Mouse (Mus musculus) forebrain, embryonic 11.5 days (tissue): ENCODE data around the gene Mab21l3. TPM values are rescaled to one million over a fixed set of nuclear protein-coding genes. Genes with fewer than 3 reads are reported as not detected.
A peak's percentile ranks its signal among the peaks of the same experiment; 100 is the strongest.

Experiments
- ATAC-seq: fragments of 200-750 bp; cut with Nextera tagmentation; replicated peaks from 2 replicates; pipeline ENCODE4 v1.8.0; 2017; ENCODE audit warnings: moderate TSS enrichment; ENCODE audit not compliant: low FRiP score
- DNase-seq: peaks from one replicate; pipeline ENCODE4 v3.0.0-alpha.2; 2017; ENCODE audit warnings: low spot score
- H3K27ac ChIP-seq: fragments of 300-500 bp; sonication (generic); 2 replicates; pipeline ENCODE4 v1.5.1; 2014; ENCODE audit warnings: low read depth, low read length
- H3K27me3 ChIP-seq: fragments of 300-500 bp; sonication (generic); 2 replicates; pipeline ENCODE4 v1.6.1; 2014; ENCODE audit warnings: mild to moderate bottlenecking, low read length, mixed read lengths; ENCODE audit not compliant: control insufficient read depth, insufficient read depth
- H3K36me3 ChIP-seq: fragments of 300-500 bp; sonication (generic); 2 replicates; pipeline ENCODE4 v1.6.1; 2014; ENCODE audit warnings: mild to moderate bottlenecking, low read length, moderate library complexity, mixed read lengths; ENCODE audit not compliant: control insufficient read depth, insufficient read depth
- H3K4me1 ChIP-seq: fragments of 300-500 bp; sonication (generic); replicated peaks from 2 replicates; pipeline ENCODE4 v1.6.1; 2014; ENCODE audit warnings: low read length, mixed read lengths; ENCODE audit not compliant: control insufficient read depth, insufficient read depth
- H3K4me2 ChIP-seq: fragments of 300-500 bp; sonication (generic); 2 replicates; pipeline ENCODE4 v1.6.1; 2014; ENCODE audit warnings: low read depth, mild to moderate bottlenecking, low read length, moderate library complexity, mixed read lengths; ENCODE audit not compliant: severe bottlenecking
- H3K4me3 ChIP-seq: fragments of 300-500 bp; sonication (generic); 2 replicates; pipeline ENCODE4 v1.5.1; 2014; ENCODE audit warnings: low read depth, low read length
- H3K9ac ChIP-seq: fragments of 300-500 bp; sonication (generic); 2 replicates; pipeline ENCODE4 v1.6.1; 2014; ENCODE audit warnings: low read length
- H3K9me3 ChIP-seq: fragments of 300-500 bp; sonication (generic); 2 replicates; pipeline ENCODE4 v1.6.1; 2016; ENCODE audit warnings: low read length, mixed read lengths; ENCODE audit not compliant: control insufficient read depth
- WGBS: fragments of 180-500 bp; shearing (Covaris S2); extraction: QIAGEN DNeasy Blood & Tissue Kit; methylation state at CpG from one replicate; pipeline ENCODE4 v1.1.7; 2014; 5-methylcytosine and 5-hydroxymethylcytosine counted together
- polyA plus RNA-seq: library from polyadenylated mRNA; unstranded; fragments of >200 nt; fragmentation: Nextera tagmentation; extraction: Ambion mirVana; gene quantifications from 2 replicates; pipeline ENCODE4 v1.2.1, GENCODE M21; 2014

Mab21l3 gene
- 0.92 and 1.2 TPM in 2 replicates for polyA plus RNA-seq

DNA sequence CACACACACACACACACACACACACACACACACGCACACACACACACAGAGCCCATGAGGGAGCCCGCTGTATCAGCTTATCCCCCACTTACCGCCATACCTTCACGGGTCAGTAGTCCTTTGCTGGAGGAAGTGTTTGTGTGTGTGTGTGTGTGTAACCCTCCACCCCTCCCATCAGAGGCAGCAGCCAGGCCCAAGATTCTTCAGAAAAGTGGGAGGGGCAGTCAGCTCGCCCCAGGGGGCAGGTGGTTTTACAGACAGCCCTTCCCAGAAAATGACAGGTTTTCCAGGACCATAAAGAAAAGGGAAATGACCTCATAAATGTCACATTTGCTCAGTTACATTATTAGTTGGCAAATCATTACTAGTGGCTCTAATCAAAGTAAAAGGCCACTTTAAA is at the start of gene Mab21l3:
Gene Mab21l3 (minus strand): TSS at position 144 of the 400 bp plus-strand sequence.
- no peaks in the 10 kb centered on the region for H3K9me3 ChIP-seq
- H3K4me2 ChIP-seq: no peak within 1 kb of the TSS
- no peak for DNase-seq
- H3K27ac ChIP-seq: no peak within 1 kb of the TSS
- no peak for ATAC-seq
- no peak within 1 kb of the TSS for H3K4me3 ChIP-seq
- 89% methylated on average over 5 of the region's 5 CpGs for WGBS
- H3K27me3 ChIP-seq: no peaks in the 10 kb centered on the region
- H3K4me1 ChIP-seq: no peaks in the 10 kb centered on the region
- H3K36me3 ChIP-seq: no peaks in the 10 kb centered on the region
- no peak within 1 kb of the TSS for H3K9ac ChIP-seq

DNA sequence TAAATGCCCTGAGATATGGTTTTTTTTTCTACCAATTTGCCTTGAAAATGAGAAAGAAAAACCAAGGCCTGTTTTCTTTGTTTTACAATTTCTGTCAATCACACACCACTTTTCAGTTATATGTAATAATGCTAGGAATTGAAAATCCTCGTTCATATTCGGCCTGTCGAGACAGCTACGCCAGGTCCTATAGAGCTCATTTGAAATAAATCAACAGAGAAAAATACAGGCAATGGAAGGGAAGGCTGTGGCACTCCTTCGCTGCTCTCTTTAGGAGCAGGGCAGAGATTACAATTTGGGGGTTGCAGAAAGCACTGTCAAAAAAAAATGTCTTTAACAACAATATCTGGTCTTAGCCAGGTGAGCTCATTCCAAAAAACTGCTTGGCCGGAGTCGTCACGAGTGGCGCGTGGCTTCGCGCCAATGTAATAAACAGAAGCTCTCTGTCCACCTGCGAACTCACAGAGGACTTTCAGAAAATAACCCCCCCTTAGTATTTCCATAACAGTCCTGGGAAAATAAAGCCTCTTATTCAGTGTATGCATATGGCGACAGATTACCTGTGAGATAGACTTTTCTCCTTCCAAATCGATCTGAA is 48.7 kb upstream of the Mab21l3 start:
- no peak for DNase-seq
- Histone ChIP-seq H3K27ac (no peak overlapping the region), H3K4me2 (no peak overlapping the region), H3K9me3 (no peaks in the 10 kb centered on the region), H3K4me1 (no peaks in the 10 kb centered on the region), H3K27me3 (no peaks in the 10 kb centered on the region), H3K4me3 (no peak overlapping the region), H3K36me3 (no peaks in the 10 kb centered on the region), H3K9ac (no peak overlapping the region)
- no peak for ATAC-seq
- 93% methylated on average over 15 of the region's 15 CpGs for WGBS

DNA sequence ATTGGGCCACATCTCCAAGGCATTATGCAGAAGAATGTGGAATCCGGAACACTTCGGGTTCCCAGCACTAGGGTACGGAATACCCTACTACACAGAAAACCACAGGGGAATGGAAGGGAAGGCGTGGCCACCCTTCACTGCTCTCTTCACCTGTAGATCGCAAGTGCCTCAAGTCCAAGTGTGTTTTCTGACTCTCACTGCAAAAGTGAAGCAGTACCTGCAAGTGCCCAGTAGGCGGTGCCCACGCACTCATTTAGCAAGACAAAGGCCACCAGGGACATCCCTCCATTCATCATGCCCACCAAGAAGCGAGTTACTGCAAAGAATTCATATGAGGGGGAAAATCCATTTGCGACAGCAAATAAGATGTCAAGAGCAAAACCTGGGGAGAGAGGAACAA is 48.1 kb upstream of the Mab21l3 start:
- no peaks in the 10 kb centered on the region for H3K27me3 ChIP-seq
- WGBS: 28% methylated on average over 9 of the region's 9 CpGs
- no peaks in the 10 kb centered on the region for H3K4me1 ChIP-seq
- H3K36me3 ChIP-seq: no peaks in the 10 kb centered on the region
- H3K9ac ChIP-seq: no peak overlapping the region
- H3K9me3 ChIP-seq: no peaks in the 10 kb centered on the region
- H3K27ac ChIP-seq: no peak overlapping the region
- ATAC-seq (no peak; the same call in 1 of the 2 replicates), DNase-seq (peak; percentile 86)
- H3K4me2 ChIP-seq: no peak overlapping the region
- no peak overlapping the region for H3K4me3 ChIP-seq

DNA sequence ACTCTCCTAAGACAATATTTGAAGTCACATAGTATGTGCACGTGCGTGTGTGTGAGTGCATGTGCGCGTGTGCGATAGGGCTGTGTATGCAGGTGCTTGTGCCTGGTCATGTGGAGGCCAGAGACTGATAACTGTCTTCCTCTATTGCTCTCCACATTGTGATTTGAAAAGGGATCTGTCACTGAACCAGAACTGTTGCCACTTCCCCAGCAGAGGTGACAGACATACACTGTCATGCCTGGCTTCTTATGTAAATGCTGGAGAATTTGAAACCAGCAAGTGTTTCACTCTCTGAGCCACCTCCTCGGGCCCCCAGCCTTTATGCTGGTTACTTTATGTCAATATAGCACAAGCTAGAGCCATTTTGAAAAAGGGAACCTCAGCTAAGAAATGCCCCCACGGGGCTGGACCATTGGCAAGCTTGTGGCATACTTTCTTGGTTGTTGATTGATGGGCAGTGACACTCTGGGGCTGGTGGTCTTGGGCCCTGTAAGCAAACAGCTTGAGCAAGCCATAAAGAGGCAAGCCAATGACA is 46.7 kb upstream of the Mab21l3 start:
- no peaks in the 10 kb centered on the region for H3K27me3 ChIP-seq
- no peaks in the 10 kb centered on the region for H3K9me3 ChIP-seq
- WGBS: 89% methylated on average over 7 of the region's 7 CpGs
- no peak overlapping the region for H3K4me2 ChIP-seq
- no peak overlapping the region for H3K4me3 ChIP-seq
- H3K9ac ChIP-seq: no peak overlapping the region
- no peaks in the 10 kb centered on the region for H3K36me3 ChIP-seq
- no peak for DNase-seq
- no peak overlapping the region for H3K27ac ChIP-seq
- ATAC-seq: no peak
- H3K4me1 ChIP-seq: no peaks in the 10 kb centered on the region

DNA sequence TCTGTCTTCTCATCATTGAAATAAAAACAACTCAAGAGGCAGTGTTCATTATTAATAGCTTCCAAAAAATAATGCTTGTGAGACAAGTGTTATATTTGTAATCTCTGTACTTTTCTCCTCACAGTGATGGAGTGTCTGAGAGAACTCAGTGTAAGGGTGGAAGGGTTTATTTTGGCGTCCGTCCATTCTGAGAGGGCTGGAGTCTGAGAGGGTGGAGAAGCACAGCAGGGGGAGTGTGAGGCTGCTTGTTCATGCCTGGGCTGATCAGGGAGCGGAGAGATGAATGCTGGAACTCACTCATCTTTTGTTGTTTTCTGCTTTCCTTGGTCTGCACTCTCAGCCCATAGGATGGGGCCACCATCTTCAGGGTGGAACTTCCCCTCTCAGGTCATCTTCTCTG is 36.8 kb upstream of the Mab21l3 start:
- H3K9ac ChIP-seq: no peak overlapping the region
- H3K27ac ChIP-seq: no peak overlapping the region
- DNase-seq (no peak), ATAC-seq (no peak)
- no peak overlapping the region for H3K4me2 ChIP-seq
- no peaks in the 10 kb centered on the region for H3K4me1 ChIP-seq
- no peaks in the 10 kb centered on the region for H3K36me3 ChIP-seq
- H3K4me3 ChIP-seq: no peak overlapping the region
- H3K9me3 ChIP-seq: no peaks in the 10 kb centered on the region
- 32% methylated on average over 3 of the region's 3 CpGs for WGBS
- H3K27me3 ChIP-seq: no peaks in the 10 kb centered on the region

DNA sequence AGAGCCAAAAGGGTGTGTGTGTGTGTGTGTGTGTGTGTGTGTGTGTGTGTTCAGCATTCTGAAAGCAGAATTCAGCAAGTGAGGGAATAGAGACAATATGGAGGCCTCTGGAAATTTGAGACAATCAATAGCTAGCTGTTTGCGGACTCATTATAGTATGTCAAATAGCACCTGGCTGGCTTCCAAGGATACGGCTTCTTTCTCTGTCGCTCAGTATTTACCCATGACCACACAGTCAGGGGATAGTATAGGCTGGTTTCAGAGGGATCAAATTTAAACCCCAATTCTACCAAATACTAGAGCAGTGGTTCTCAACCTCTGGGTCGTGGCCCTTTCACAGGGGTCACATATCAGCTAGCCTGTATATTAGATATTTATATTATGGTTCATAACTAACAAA is 36.3 kb upstream of the Mab21l3 start:
- no peaks in the 10 kb centered on the region for H3K27me3 ChIP-seq
- H3K4me3 ChIP-seq: no peak overlapping the region
- DNase-seq (no peak), ATAC-seq (no peak; the same call in 1 of the 2 replicates)
- no peaks in the 10 kb centered on the region for H3K4me1 ChIP-seq
- H3K9me3 ChIP-seq: no peaks in the 10 kb centered on the region
- no peaks in the 10 kb centered on the region for H3K36me3 ChIP-seq
- H3K4me2 ChIP-seq: no peak overlapping the region
- H3K27ac ChIP-seq: no peak overlapping the region
- no peak overlapping the region for H3K9ac ChIP-seq
- WGBS: 62% methylated on average over 4 of the region's 4 CpGs

DNA sequence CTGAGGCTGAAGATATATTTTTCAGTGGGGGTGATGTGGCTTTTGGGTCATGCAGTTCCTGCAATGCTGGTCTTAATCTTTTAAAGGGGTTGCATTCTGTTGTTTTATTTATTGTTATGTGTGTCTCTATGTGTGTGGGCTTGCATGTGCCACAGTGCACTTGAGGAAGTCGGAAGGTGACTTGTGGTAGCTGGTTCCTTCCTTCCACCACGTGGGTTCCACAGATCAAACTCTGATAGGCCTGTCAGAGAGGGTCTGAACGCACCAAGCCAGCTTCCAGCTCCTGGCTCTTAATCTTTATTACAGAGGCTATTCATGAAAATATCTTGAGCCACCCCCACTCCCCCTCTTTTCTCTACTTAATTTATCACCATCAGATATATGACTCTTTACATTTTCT is 35.1 kb upstream of the Mab21l3 start:
- WGBS: 84% methylated on average over 3 of the region's 3 CpGs
- Histone ChIP-seq H3K4me1 (no peaks in the 10 kb centered on the region), H3K36me3 (no peaks in the 10 kb centered on the region), H3K9ac (no peak overlapping the region), H3K4me2 (no peak overlapping the region), H3K4me3 (no peak overlapping the region), H3K27ac (no peak overlapping the region), H3K9me3 (no peaks in the 10 kb centered on the region), H3K27me3 (no peaks in the 10 kb centered on the region)
- ATAC-seq (no peak), DNase-seq (no peak)

DNA sequence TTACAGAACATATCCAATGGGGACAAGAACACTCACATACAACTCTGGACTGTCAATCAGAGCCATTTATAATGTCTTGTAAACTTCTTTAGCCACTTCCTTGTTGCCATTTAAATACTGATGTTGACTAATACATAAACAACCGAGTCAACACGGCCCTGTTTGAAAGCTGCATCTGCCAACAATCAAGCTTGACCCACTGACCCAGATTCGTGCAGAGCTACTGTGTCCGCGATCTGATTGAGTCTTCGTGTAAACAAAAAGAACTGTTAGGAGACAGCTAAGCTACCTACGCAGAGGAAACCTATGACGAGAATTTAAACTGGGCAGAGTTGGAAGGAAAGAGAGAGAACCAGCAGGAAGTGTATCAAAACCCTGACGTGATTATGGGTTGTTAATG is 33.0 kb upstream of the Mab21l3 start:
- H3K4me1 ChIP-seq: peaks cover 5% of the 10 kb centered on the region; the same call in 1 of the 2 replicates
- no peak overlapping the region for H3K4me2 ChIP-seq
- no peaks in the 10 kb centered on the region for H3K9me3 ChIP-seq
- H3K36me3 ChIP-seq: no peaks in the 10 kb centered on the region
- H3K4me3 ChIP-seq: no peak overlapping the region
- no peak overlapping the region for H3K9ac ChIP-seq
- H3K27ac ChIP-seq: no peak overlapping the region
- ATAC-seq: no peak
- H3K27me3 ChIP-seq: no peaks in the 10 kb centered on the region
- no peak for DNase-seq
- 73% methylated on average over 9 of the region's 9 CpGs for WGBS

DNA sequence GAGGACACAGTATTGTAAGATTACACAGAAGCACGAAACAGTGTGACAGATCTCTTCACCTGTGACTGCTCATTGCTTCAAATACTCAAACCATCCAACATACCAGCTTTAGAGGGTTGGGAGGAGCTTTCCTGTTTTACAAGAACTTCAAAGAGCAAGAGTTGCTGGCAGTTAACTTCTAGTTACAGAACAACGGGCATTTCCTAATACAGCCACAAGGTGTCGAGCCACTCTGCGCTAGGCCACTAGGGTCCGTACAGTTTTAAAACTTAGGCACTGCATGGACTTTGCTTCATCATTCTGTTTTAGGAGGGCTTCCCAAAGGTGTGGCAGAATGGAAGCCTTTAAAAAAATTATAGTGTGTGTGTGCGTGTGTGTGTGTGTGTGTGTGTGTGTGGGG is 32.1 kb upstream of the Mab21l3 start:
- H3K27ac ChIP-seq: no peak overlapping the region
- DNase-seq: no peak
- no peak overlapping the region for H3K4me2 ChIP-seq
- 82% methylated on average over 6 of the region's 6 CpGs for WGBS
- H3K27me3 ChIP-seq: no peaks in the 10 kb centered on the region
- no peak overlapping the region for H3K9ac ChIP-seq
- ATAC-seq: no peak
- H3K4me1 ChIP-seq: peaks cover 5% of the 10 kb centered on the region; the same call in 1 of the 2 replicates
- no peaks in the 10 kb centered on the region for H3K36me3 ChIP-seq
- H3K9me3 ChIP-seq: no peaks in the 10 kb centered on the region
- no peak overlapping the region for H3K4me3 ChIP-seq
